Mouse (Mus musculus) bone marrow macrophage, adult 2 months (primary cell): ENCODE data around the gene Mfsd6.

Source experiments
- CTCF ChIP-seq: IDR thresholded peaks from 2 replicates; pipeline ENCODE4 v1.5.1; 2012; ENCODE audit warnings: low read depth, mild to moderate bottlenecking, low read length, moderate library complexity
- POLR2A ChIP-seq: IDR thresholded peaks from 2 replicates; pipeline ENCODE4 v1.6.1; 2012; ENCODE audit warnings: mild to moderate bottlenecking, low read depth, low read length, borderline replicate concordance

GRCm38 (mm10) chr1:52653366-52653765, 73.9 kb downstream of the Mfsd6 start:
- no peak for TF ChIP-seq CTCF
- no peak for TF ChIP-seq POLR2A
